Mouse (Mus musculus): ENCODE data around the gene Rbpjl. TPM values are rescaled to one million over a fixed set of nuclear protein-coding genes. Genes with fewer than 3 reads are reported as not detected.
A peak's percentile ranks its signal among the peaks of the same experiment; 100 is the strongest.

Rbpjl gene
- polyA plus RNA-seq, 1 experiment from 2014 or later: 0.32 TPM

DNA sequence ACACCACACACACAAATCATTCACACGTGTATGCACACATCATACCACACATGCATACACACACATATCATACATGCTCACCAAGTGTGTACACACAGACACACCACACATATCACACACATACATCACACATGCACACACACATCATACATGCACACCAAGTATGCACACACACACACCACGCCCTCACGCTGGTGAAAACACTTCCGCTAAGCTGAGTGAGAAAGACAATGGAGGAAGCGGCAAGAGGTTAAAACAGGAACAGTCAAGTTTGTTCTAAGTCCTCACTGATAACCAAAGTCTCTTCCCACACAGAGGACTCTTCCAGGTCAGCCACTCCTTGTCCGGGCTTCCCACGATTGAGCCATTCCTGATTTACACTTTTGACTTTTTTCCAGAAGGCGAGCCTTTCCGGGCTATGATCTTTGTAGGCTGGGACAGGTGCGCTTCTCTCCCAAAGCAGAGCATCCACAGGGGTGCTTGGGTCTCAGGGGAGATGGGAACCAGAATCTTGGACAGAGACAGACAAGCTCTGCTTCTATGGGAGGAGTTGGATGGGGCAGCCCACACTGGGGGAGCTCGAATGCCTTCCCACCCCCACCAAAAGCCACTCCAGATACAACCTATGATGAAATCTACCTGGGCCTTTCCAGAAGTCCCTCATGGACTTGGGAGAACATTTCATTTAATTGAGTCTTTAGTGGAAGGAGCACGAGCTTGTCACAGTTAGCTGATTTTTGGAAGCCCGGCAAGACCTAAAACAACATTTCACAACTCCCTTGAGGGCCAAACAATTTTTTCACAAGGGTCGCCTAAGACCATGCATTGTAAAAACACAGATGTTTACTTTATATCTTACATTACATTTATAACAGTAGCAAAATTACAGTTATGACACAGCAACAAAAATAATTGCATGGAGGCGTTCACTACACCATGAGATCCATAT, 25.2 kb upstream of the Rbpjl start:
- 80% methylated on average over 15 of the region's 15 CpGs for WGBS
- Histone ChIP-seq H3K4me1 (replicated peaks; ENCODE audit: control insufficient read depth, insufficient read depth) (no peaks in the 10 kb centered on the region), H3K27ac (replicated peaks) (no peak overlapping the region), H3K4me2 (replicated peaks; ENCODE audit: low read depth) (no peak overlapping the region), H3K9me3 (ENCODE audit: control insufficient read depth, low read length) (no peaks in the 10 kb centered on the region), H3K4me3 (ENCODE audit: low read depth, low read length) (no peak overlapping the region), H3K36me3 (ENCODE audit: control insufficient read depth, insufficient read depth, low read length) (no peaks in the 10 kb centered on the region), H3K9ac (ENCODE audit: low read length) (no peak overlapping the region), H3K27me3 (ENCODE audit: control insufficient read depth, insufficient read depth, low read length) (no peaks in the 10 kb centered on the region)
- ATAC-seq (ENCODE audit: low FRiP score, low TSS enrichment) (no peak), DNase-seq (ENCODE audit: low spot score) (no peak)
- no peak for TF ChIP-seq CTCF (IDR thresholded peaks at IDR 0.05; ENCODE audit: low read depth)
- TF ChIP-seq EP300 (optimal IDR thresholded peaks at IDR 0.05): no peak

DNA sequence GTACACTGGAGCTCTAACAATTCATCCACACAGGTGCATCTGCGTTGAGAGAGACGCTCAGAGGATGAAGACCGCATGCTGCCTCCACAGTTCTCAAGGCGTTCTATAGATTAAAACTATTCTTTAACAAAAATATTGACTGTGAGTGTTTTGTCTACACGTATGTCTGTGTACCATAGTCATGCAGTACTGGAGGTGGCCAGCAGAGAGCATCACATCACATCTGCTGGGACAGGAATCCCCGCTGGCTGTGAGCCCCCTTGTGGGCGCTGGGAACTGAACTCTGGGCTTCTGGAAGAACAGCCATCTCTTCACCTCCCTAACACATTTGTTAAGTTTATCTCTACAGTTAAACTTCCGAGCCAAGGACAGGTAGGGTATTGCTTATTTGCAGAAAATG, 21.2 kb upstream of the Rbpjl start:
- TF ChIP-seq EP300 (optimal IDR thresholded peaks at IDR 0.05): no peak
- TF ChIP-seq CTCF (IDR thresholded peaks at IDR 0.05; ENCODE audit: low read depth): peak; percentile 42
- Histone ChIP-seq H3K4me3 (ENCODE audit: low read depth, low read length) (no peak overlapping the region), H3K4me1 (replicated peaks; ENCODE audit: control insufficient read depth, insufficient read depth) (no peaks in the 10 kb centered on the region), H3K9ac (ENCODE audit: low read length) (no peak overlapping the region), H3K4me2 (replicated peaks; ENCODE audit: low read depth) (no peak overlapping the region), H3K9me3 (ENCODE audit: control insufficient read depth, low read length) (no peaks in the 10 kb centered on the region), H3K27me3 (ENCODE audit: control insufficient read depth, insufficient read depth, low read length) (no peaks in the 10 kb centered on the region), H3K27ac (replicated peaks) (no peak overlapping the region), H3K36me3 (ENCODE audit: control insufficient read depth, insufficient read depth, low read length) (no peaks in the 10 kb centered on the region)
- 80% methylated on average over 8 of the region's 8 CpGs for WGBS
- DNase-seq (ENCODE audit: low spot score): no peak
- no peak for ATAC-seq (ENCODE audit: low FRiP score, low TSS enrichment)

DNA sequence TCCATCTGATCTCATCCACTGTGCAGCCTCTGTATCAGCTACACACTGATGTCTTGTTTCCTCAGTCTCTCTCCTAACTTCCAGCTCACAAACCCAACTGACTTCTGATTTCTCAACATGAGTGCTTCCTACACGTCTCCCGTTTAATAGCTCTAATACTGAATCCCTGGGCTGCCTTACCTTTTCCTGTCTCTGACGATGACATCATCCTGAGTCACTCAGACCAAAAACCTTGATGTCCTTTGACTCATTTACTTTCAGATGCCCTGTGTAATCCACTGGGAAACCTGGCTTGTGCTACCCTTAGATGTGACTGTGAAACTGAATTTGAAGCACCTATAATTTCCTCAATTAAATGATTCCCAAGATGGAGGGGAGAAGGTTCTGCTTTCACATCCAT, 20.0 kb upstream of the Rbpjl start:
- H3K27ac ChIP-seq (replicated peaks): no peak overlapping the region
- no peaks in the 10 kb centered on the region for H3K27me3 ChIP-seq (ENCODE audit: control insufficient read depth, insufficient read depth, low read length)
- DNase-seq (ENCODE audit: low spot score) (no peak), ATAC-seq (ENCODE audit: low FRiP score, low TSS enrichment) (no peak)
- no peaks in the 10 kb centered on the region for H3K4me1 ChIP-seq (replicated peaks; ENCODE audit: control insufficient read depth, insufficient read depth)
- H3K4me2 ChIP-seq (replicated peaks; ENCODE audit: low read depth): no peak overlapping the region
- 71% methylated on average over 3 of the region's 3 CpGs for WGBS
- H3K9me3 ChIP-seq (ENCODE audit: control insufficient read depth, low read length): no peaks in the 10 kb centered on the region
- no peaks in the 10 kb centered on the region for H3K36me3 ChIP-seq (ENCODE audit: control insufficient read depth, insufficient read depth, low read length)
- TF ChIP-seq EP300 (optimal IDR thresholded peaks at IDR 0.05) (no peak), CTCF (IDR thresholded peaks at IDR 0.05; ENCODE audit: low read depth) (no peak)
- H3K4me3 ChIP-seq (ENCODE audit: low read depth, low read length): no peak overlapping the region
- no peak overlapping the region for H3K9ac ChIP-seq (ENCODE audit: low read length)

DNA sequence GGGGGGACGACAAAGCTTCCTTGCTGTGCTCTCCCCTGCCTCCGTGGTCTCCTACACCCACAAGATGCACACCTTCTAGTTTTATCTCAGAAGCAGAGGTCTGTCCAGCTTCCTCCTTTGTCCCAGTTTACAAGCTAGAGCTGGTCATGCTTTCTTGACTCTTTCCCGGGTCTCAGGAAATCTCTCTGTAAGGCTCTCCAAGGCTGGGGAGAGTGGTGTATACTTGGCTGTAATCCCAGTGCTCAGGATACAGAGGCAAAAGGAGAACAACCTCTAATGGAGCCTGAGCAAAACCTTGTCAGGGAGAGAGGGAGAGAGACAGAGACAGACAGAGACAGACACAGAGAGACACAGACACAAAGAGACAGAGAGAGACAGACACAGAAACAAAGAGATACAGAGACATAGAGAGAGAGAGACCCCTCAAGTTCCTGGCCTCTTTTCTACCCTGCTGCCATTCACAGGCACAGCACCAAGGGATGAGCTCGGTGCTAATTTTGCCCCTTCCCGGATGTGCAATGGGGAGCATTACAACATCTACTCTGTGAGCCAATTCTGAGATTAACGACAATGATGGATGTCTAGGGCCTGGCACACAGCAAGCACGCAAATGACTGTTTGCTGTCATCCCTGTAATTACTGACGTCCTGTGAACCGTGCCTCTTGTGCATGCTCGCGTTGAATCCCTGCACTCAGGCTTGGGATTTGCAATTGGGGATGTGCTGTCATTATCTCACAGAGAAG, 19.1 kb upstream of the Rbpjl start:
- Histone ChIP-seq H3K4me1 (replicated peaks; ENCODE audit: control insufficient read depth, insufficient read depth) (no peaks in the 10 kb centered on the region), H3K27ac (replicated peaks) (no peak overlapping the region), H3K9ac (ENCODE audit: low read length) (no peak overlapping the region), H3K27me3 (ENCODE audit: control insufficient read depth, insufficient read depth, low read length) (no peaks in the 10 kb centered on the region), H3K9me3 (ENCODE audit: control insufficient read depth, low read length) (no peaks in the 10 kb centered on the region), H3K4me3 (ENCODE audit: low read depth, low read length) (no peak overlapping the region), H3K36me3 (ENCODE audit: control insufficient read depth, insufficient read depth, low read length) (no peaks in the 10 kb centered on the region), H3K4me2 (replicated peaks; ENCODE audit: low read depth) (no peak overlapping the region)
- DNase-seq (ENCODE audit: low spot score) (no peak), ATAC-seq (ENCODE audit: low FRiP score, low TSS enrichment) (no peak)
- WGBS: 45% methylated on average over 11 of the region's 11 CpGs
- TF ChIP-seq CTCF (IDR thresholded peaks at IDR 0.05; ENCODE audit: low read depth) (no peak), EP300 (optimal IDR thresholded peaks at IDR 0.05) (no peak)

DNA sequence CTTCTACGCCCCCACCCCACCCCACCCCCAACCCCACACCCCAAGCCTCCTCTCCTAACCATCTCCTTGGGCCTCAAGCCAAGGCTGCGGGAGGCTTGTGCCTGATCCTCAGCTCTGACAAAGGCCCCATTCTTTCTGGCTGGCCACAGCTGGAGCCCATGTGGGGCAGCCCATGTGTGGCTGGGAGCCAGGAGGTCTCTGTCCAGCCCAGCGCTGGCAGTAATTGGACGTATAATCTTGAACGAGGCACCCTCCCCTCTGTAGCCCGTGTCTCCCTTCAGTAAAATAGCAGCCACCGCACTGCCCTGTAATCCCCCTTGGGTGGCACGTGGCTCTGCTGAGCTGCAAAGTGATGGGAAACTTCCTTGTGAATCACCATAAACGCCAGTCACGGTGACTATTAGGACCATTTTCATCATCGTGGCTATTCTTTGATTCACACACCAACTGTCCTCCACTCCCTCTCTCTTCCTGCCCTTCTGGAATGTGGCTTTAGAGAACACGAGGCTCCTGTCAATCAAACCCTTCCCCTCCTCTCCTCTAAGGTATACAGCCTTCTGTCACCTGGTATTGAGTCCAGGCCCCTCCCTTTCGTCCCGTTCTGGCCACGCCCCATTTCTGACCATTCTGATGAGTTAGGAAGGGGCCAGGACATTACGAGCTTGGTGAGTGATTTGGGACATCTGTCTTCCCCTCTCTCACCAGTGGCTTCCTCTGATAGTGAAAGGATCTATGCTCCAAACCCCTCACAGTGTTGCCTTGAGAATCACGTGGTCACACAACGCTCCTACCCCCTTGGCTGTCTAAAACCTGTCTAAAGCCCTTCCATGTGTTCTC, 16.8 kb upstream of the Rbpjl start:
- DNase-seq (ENCODE audit: low spot score) (peak; percentile 37), ATAC-seq (ENCODE audit: low FRiP score, low TSS enrichment) (peak; percentile 48; the same call in 1 of the 2 replicates)
- 15% methylated on average over 18 of the region's 18 CpGs for WGBS
- Histone ChIP-seq H3K4me2 (replicated peaks; ENCODE audit: low read depth) (no peak overlapping the region), H3K4me3 (ENCODE audit: low read depth, low read length) (no peak overlapping the region), H3K9me3 (ENCODE audit: control insufficient read depth, low read length) (no peaks in the 10 kb centered on the region), H3K27me3 (ENCODE audit: control insufficient read depth, insufficient read depth, low read length) (no peaks in the 10 kb centered on the region), H3K9ac (ENCODE audit: low read length) (no peak overlapping the region), H3K27ac (replicated peaks) (no peak overlapping the region), H3K36me3 (ENCODE audit: control insufficient read depth, insufficient read depth, low read length) (no peaks in the 10 kb centered on the region), H3K4me1 (replicated peaks; ENCODE audit: control insufficient read depth, insufficient read depth) (0 out of 2 replicates have a peak, but pooled peaks cover 2% of the 10 kb centered on the region)
- TF ChIP-seq CTCF (IDR thresholded peaks at IDR 0.05; ENCODE audit: low read depth) (no peak), EP300 (optimal IDR thresholded peaks at IDR 0.05) (no peak)

All from stomach, postnatal 0 days (tissue).